Mouse (Mus musculus) right cerebral cortex, adult 18-20 months (tissue): ENCODE results near the gene Gngt2.
"Not testable (repeated sequence)": the region's sequence is repeated elsewhere in the genome, so short reads cannot be mapped to it uniquely, and the experiment has no call there.

Experiments used
- DNase-seq: peaks from one replicate; pipeline ENCODE4 v3.0.0; 2022; ENCODE audit warnings: mixed read lengths

Gngt2 gene

DNA sequence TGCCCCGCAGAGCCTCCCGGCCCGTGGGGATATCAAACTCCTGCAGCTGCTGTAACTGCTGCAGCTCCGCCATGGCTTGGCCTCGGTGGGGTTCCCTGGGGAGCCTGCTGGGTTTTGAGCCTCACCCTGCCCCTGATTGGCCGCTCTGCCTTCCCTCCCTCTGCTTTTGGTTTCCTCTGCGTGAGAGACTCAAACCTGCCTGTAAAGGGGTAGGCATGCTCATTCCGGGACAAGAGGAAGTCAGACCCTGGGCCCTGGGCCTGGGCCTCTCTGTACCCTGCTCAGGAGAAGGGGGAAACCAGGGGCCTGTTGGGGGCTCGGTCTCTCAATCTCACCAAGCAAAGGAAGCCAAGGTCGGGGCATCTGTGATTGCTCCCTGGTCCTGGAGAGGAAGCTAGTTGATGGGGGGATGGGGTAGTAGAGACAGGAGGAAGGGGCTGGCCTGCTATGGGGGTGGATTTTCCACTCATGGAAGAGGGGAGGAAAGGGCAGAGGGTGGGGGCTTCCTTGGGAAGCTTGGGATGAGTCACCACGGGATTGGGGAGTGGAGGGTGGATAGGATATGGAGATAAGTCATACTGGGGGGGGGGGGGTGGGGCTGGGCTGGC, 5.2 kb downstream of the Gngt2 start, which contains the start of gene Abi3:
Abi3 (minus strand) TSS at position 403 of the 608 bp plus-strand sequence.
- no peak for DNase-seq

DNA sequence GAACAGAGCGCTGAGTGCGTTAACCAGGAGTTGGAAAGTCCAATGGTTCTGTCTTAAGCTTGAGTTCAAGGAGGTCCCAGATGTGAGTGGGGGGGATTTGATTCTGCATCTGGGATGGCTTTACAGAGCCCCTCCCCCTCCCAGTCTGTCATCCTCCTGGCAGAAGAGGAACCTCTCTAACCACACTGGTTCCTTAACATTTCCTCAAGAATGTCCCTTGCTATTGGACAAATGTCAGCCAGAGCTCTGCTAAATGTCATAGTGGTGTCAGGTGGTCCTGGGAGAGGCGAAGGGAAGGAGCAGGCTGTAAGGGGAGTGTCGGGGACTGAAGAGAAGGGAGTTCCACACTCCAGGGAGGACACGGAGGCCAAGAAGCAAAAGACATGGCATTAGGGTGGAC, 5.9 kb downstream of the Gngt2 start:
- DNase-seq, result no peak

DNA sequence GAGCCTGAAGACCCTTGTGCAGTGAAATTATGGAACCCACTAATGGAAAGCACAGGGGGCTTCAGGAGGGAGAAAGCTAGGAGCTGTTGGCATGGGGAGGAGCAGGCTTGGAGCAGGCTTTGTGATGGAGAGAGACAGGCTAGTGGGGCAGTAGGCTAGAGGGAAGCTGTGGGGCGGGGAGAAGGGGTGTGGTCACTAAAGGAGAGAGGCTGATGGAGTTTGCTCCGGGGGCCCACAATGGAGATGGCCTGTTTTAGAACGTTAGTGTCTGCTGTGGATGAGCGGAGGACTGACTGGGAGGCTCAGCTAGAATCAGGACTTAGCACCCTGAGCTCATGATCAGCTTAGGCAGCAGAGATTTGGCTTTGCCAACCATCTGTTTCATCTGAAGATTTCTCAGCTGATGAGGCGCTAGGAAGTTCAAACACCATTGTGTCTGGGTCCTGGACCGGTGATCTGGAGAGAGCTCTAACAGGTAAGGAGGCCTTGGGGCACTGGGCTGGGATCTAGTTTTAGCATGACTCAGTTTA, 6.5 kb downstream of the Gngt2 start:
- DNase-seq, result no peak

DNA sequence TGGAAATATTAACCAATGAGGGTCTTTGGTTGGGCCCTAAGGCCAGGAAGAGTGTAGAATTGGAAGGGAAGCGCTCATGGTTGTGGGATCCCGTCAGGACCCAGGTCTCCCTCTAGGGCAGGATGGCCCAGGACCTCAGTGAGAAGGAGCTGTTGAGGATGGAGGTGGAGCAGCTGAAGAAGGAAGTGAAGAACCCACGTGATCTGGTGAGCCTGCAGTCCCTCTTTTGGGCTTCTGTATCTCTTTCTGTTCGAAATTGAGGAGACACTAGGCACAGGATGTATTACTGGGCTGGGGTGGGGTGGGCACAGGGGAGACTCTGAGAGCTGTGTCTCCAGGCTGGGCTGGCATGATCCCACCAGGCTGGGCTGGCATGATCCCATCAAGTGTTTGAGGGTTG, 7.9 kb downstream of the Gngt2 start:
- no peak for DNase-seq

DNA sequence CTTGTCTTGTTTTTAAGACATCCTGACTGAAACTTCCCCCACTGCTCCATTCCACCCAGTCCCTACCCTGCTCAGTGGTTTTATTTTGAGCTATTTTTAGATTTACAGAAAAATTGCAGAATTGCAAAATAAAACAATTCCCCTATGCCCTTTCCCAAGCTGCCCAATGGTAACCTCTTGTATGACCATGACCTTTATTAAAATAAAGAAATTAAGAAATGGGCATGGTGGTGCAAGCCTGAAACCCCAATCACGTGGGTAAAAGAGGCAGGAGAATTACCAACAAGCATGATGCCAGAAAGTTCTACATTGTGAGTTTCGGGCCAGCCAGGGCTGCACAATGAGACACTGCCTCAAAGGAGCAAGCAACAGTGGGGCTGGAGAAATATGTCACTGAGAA, 13.9 kb downstream of the Gngt2 start:
- no peak for DNase-seq

DNA sequence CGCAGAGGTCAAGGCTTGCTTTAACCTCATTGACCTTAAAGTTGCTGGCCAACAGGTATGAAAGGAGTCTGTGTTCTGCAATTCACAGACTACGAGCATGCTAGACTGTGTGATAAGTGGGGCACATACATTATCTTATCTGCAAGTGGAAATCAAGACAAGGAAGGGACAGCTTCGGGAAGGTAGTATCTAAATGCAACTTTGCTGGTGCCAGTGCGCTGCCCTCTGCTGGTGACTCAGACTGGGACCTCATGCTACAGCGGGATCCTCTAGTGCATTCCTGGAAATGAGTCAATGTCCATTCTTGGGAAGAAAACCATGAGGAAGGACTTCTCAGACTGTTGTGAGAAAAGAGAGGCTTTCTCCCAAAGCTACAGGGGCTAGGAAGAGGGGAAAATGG, 16.7 kb downstream of the Gngt2 start:
- DNase-seq, result peak; percentile 34

DNA sequence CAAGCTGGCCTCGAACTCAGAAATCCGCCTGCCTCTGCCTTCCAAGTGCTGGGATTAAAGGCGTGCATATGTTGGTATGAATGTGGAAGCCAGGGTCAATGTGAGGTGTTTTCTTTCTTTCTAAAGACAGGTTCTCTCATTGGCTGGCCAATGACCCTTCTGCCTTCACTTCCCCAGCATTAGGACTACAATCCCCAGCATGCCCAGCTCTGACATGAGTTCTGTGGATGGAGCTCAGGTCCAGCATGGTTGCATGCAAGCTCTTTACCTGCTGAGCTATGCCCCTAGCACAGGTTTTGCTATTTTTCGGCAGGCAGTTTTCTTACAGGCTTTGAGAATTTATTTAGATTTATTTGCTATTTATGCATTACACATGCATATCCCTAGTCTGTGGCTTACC, 20.3 kb downstream of the Gngt2 start:
- no peak for DNase-seq

- DNase-seq, result peak; percentile 51
These were observed 20.9 kb downstream of the Gngt2 start for GRCm38 (mm10) chr11:95857716-95858527.

DNA sequence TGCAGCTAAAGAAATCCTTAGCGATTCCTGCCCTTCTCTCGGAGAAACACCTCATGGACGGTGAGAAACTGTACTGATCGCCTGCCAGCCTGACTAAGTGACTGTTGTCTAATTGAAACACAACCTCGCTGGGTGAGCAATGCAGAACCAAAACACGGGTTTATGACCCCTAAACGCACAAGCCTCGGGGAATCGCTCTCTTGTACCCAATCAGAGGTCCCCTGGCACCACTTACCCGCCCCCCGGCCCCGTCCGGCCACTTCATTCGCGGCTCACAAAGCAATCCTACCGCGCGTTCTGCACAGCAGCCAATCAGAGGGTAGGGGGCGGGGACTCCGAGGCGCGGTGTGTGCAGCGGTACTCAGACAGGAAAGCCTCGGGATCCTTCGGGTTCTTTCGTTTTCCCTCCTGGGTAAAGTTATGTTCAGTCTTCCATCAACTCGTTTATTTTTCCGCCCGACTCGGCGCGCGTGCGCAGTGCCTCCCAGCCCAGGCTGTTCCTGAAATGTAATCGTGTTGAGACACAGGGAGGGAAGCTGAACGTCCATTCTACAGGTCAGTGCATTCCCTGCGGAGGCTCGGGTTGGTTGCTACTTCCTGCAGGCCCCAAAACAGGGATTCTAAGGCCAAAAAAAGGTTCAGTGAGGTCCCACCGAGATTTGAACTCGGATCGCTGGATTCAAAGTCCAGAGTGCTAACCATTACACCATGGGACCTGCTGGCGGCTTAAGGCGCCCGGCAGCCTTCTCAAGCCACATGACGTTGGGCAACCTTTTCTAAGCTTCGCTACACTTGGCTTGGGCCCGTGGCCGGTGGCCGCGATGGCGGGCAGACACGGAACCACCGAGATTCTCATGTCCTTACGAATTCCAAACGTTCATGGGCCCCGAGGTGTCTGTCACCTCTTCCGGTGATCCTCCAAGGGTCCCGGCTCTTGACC, 21.8 kb downstream of the Gngt2 start:
- DNase-seq, result peak; percentile 98

- peak; percentile 72 for DNase-seq
These were observed 22.4 kb downstream of the Gngt2 start for GRCm38 (mm10) chr11:95859468-95859855.

- DNase-seq, result no peak
These were observed 23.1 kb downstream of the Gngt2 start for GRCm38 (mm10) chr11:95860071-95860490.

DNA sequence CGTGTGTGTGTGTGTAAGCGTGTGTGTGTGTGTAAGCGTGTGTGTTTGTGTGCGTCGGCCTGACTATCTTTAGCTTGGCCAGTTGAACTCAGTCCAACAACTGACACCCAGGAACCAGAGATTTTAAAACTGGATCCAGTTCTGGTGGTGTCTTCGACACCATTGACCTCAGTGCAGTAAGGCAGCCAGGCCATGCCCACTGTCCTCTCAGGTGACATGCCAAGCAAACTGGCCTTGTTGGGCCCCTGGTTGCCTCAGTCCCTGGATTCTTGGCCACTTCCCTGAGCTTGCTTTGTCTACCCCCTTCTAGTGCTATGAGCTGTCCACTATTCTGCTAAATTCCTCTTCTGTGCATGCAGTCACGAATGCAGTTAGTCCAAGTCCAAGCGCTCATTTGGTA, 24.4 kb downstream of the Gngt2 start:
- no peak for DNase-seq

- DNase-seq, result no peak
These were observed 32.4 kb downstream of the Gngt2 start for GRCm38 (mm10) chr11:95869442-95869841.

GRCm38 (mm10) chr11:95869918-95870470, 33.0 kb downstream of the Gngt2 start:
- DNase-seq, result no peak

DNA sequence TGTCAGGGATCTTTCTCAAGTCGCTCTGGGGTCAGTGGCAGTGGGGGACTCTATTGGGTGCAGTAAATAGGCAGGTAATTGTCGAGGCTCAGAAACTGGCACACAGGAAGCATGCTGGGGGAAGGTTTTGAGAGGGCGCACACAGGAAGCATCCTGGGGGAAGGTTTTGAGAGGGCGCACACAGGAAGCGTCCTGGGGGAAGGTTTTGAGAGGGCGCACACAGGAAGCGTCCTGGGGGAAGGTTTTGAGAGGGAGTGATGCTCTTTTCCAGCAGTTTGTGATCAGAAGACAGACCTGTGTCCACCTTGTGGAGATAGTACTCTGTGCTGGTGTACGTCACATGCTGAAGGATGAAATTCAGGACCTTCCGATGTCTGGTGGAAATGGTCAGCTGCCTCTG, 38.8 kb downstream of the Gngt2 start:
- DNase-seq, result no peak

- DNase-seq, result peak; percentile 33
These were observed 39.3 kb downstream of the Gngt2 start for GRCm38 (mm10) chr11:95876296-95876695.

DNA sequence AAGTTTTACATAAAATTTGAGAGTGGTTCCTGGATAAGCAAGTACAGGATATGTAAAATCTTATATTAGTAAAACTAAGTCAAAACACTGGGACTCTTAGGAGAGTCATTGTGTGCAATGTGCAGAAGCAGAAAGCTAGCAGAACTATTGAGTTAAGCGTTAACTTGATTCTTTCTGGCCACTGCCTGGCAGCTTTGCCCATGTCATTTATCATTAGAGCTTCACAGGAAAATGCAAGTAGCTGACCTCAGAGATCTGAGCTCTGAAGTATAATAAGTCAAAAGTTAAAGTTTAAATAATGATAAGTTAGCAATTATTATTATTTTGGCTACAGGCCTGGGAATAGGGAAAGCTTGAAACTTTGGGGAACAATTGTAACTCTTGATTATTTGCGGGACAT, 42.8 kb downstream of the Gngt2 start:
- not testable (repeated sequence) for DNase-seq

DNA sequence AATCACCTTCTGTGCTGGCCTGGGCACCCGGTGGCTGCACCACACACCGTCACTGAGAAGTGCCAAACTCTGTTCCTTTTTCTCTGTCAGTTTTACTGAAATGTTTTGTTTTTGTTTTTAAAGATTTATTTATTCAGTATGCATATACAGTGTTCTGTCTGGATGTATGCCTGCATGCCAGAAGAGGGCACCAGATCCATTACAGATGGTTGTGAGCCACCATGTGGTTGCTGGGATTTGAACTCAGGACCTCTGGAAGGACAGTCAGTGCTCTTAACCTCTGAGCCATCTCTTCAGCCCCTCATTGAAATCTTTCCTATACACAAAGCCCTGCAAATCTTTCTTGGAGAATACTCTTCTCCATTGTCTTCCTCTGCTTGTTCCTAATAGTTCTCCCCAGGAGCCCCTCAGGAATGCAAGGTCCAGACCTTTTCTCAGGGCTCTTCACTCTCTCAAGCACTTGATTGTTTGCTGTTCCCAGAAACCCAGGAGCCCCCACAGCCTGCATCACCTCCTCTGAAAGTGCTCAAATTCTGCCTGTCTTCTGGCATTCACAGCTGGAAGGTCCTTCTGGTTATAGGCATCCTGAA, 53.5 kb downstream of the Gngt2 start:
- DNase-seq, result no peak
